Mouse (Mus musculus) B cell, adult 67 days (primary cell): ENCODE measurements around the gene Olfr642. TPM values are rescaled to one million over a fixed set of nuclear protein-coding genes. Genes with fewer than 3 reads are reported as not detected.

Experiments
- total RNA-seq, 2 experiments: library from RNA; stranded (reverse); gene quantifications; 4 replicates each; pipeline ENCODE4 v1.2.4; 2023

Olfr642 gene
- total RNA-seq, result not detected

GRCm38 (mm10) chr7:104052566-104052965 is at the start of gene Olfr642:
Gene Olfr642, minus strand, starts transcription at chr7:104052666.

GRCm38 (mm10) chr7:104085365-104085764 is 32.9 kb upstream of the Olfr642 start, which contains the start of gene Olfr645:
Gene Olfr645, minus strand, starts transcription at chr7:104085465.

GRCm38 (mm10) chr7:104071769-104072168 is 19.3 kb upstream of the Olfr642 start, which contains the start of gene Olfr644:
Gene Olfr644, minus strand, starts transcription at chr7:104071869.

GRCm38 (mm10) chr7:104061345-104061744 is 8.9 kb upstream of the Olfr642 start, which contains the start of gene 4930516K23Rik:
Gene 4930516K23Rik, minus strand, starts transcription at chr7:104061445.

GRCm38 (mm10) chr7:104035145-104035544 is 17.3 kb downstream of the Olfr642 start, which contains the start of gene Olfr641:
Gene Olfr641, plus strand, starts transcription at chr7:104035445.

GRCm38 (mm10) chr7:104025473-104025872 is 27.0 kb downstream of the Olfr642 start, which contains the start of gene Olfr640:
Gene Olfr640, minus strand, starts transcription at chr7:104025573.

GRCm38 (mm10) chr7:104017203-104017602 is 35.3 kb downstream of the Olfr642 start, which contains the start of gene Olfr639:
Gene Olfr639, minus strand, starts transcription at chr7:104017303.

GRCm38 (mm10) chr7:103998446-103998845 is 54.0 kb downstream of the Olfr642 start, which contains the start of gene Olfr638:
Gene Olfr638, plus strand, starts transcription at chr7:103998746.

Other genes starting within 250 kb of the Olfr642 start
- 10 to 100 TPM in 1 of 2 experiments, 1 to 10 TPM in 1; 3.1 to 49.4 TPM for gene Hbb-bt, start 238.7 kb downstream of the Olfr642 start, total RNA-seq
- 100 to 1,000 TPM in 1 of 2 experiments, 10 to 100 TPM in 1; 22.4 to 295 TPM for gene Hbb-bs, start 224.6 kb downstream of the Olfr642 start, total RNA-seq
- gene Hbb-bh2, start 212.1 kb downstream of the Olfr642 start, total RNA-seq, result not detected
- not detected for gene Hbb-bh1, start 209.5 kb downstream of the Olfr642 start, total RNA-seq
- gene Hbb-y, start 199.4 kb downstream of the Olfr642 start, total RNA-seq, result not detected
- gene Olfr66, start 166.4 kb downstream of the Olfr642 start, total RNA-seq, result not detected
- gene Olfr64, start 158.2 kb downstream of the Olfr642 start, total RNA-seq, result not detected
- gene Olfr65, start 149.2 kb downstream of the Olfr642 start, total RNA-seq, result not detected
- not detected for gene Olfr631, start 123.8 kb downstream of the Olfr642 start, total RNA-seq
- not detected for gene Olfr632, start 118.3 kb downstream of the Olfr642 start, total RNA-seq
- not detected for gene Olfr633, start 108.2 kb downstream of the Olfr642 start, total RNA-seq
- gene Olfr635, start 81.5 kb downstream of the Olfr642 start, total RNA-seq, result not detected
- not detected for gene Olfr638, start 53.9 kb downstream of the Olfr642 start, total RNA-seq
- not detected for gene Olfr639, start 35.4 kb downstream of the Olfr642 start, total RNA-seq
- not detected for gene Olfr640, start 27.1 kb downstream of the Olfr642 start, total RNA-seq
- gene Olfr641, start 17.2 kb downstream of the Olfr642 start, total RNA-seq, result not detected
- gene 4930516K23Rik, start 8.8 kb upstream of the Olfr642 start, total RNA-seq, result not detected
- not detected for gene Olfr644, start 19.2 kb upstream of the Olfr642 start, total RNA-seq
- not detected for gene Olfr645, start 32.8 kb upstream of the Olfr642 start, total RNA-seq
- gene Olfr646, start 52.2 kb upstream of the Olfr642 start, total RNA-seq, result not detected
- gene Ubqln5, start 77.2 kb upstream of the Olfr642 start, total RNA-seq, result not detected
- not detected for gene Olfr643, start 84.7 kb upstream of the Olfr642 start, total RNA-seq
- gene Ubqln3, start 90.6 kb upstream of the Olfr642 start, total RNA-seq, result not detected
- gene Ubqlnl, start 97.9 kb upstream of the Olfr642 start, total RNA-seq, result not detected
- gene Olfm5, start 112.2 kb upstream of the Olfr642 start, total RNA-seq, result not detected
- gene Olfr648, start 130.7 kb upstream of the Olfr642 start, total RNA-seq, result not detected
- not detected for gene Olfr649, start 143.3 kb upstream of the Olfr642 start, total RNA-seq
- under 1 TPM; 0.39 to 0.70 TPM for gene Trim6, start 166.1 kb upstream of the Olfr642 start, total RNA-seq
- gene Trim34a, start 191.8 kb upstream of the Olfr642 start, total RNA-seq, result 10 to 100 TPM; 67.2 to 84.3 TPM
- gene Trim5, start 235.4 kb upstream of the Olfr642 start, total RNA-seq, result 10 to 100 TPM; 30.7 to 37.6 TPM